Mouse (Mus musculus) midbrain, embryonic 11.5 days (tissue): ENCODE results near the gene Ptges2. TPM values are rescaled to one million over a fixed set of nuclear protein-coding genes. Genes with fewer than 3 reads are reported as not detected.
A peak's percentile ranks its signal among the peaks of the same experiment; 100 is the strongest.

Source experiments
- ATAC-seq: fragments of 200-750 bp; cut with Nextera tagmentation; 2 replicates; pipeline ENCODE4 v1.8.0; 2017; ENCODE audit warnings: moderate TSS enrichment, moderate library complexity; ENCODE audit not compliant: low FRiP score
- DNase-seq: peaks from one replicate; pipeline ENCODE4 v3.0.0; 2015; ENCODE audit warnings: low spot score; ENCODE audit errors: missing footprints
- H3K27ac ChIP-seq: fragments of 300-500 bp; sonication (generic); 2 replicates; pipeline ENCODE4 v1.5.1; 2014; ENCODE audit warnings: low read depth, low read length
- H3K27me3 ChIP-seq: fragments of 300-500 bp; sonication (generic); 2 replicates; pipeline ENCODE4 v1.6.1; 2014; ENCODE audit warnings: mild to moderate bottlenecking, low read length, moderate library complexity, mixed read lengths; ENCODE audit not compliant: control insufficient read depth, insufficient read depth
- H3K36me3 ChIP-seq: fragments of 300-500 bp; sonication (generic); 2 replicates; pipeline ENCODE4 v1.6.1; 2014; ENCODE audit warnings: mild to moderate bottlenecking, low read length, moderate library complexity, mixed read lengths; ENCODE audit not compliant: control insufficient read depth, insufficient read depth
- H3K4me1 ChIP-seq: fragments of 300-500 bp; sonication (generic); 2 replicates; pipeline ENCODE4 v1.6.1; 2014; ENCODE audit warnings: low read length; ENCODE audit not compliant: control insufficient read depth, insufficient read depth
- H3K4me2 ChIP-seq: fragments of 300-500 bp; sonication (generic); 2 replicates; pipeline ENCODE4 v1.6.1; 2014; ENCODE audit warnings: mild to moderate bottlenecking, moderate library complexity
- H3K4me3 ChIP-seq: fragments of 300-500 bp; sonication (generic); 2 replicates; pipeline ENCODE4 v1.5.1; 2014; ENCODE audit warnings: low read depth, low read length
- H3K9ac ChIP-seq: fragments of 300-500 bp; sonication (generic); 2 replicates; pipeline ENCODE4 v1.6.1; 2014; ENCODE audit warnings: low read length
- H3K9me3 ChIP-seq: fragments of 300-500 bp; sonication (generic); 2 replicates; pipeline ENCODE4 v1.6.1; 2016; ENCODE audit warnings: low read length; ENCODE audit not compliant: control insufficient read depth
- WGBS: fragments of 180-500 bp; shearing (Covaris S2); extraction: QIAGEN DNeasy Blood & Tissue Kit; methylation state at CpG from one replicate; pipeline ENCODE4 v1.1.7; 2014; 5-methylcytosine and 5-hydroxymethylcytosine counted together
- polyA plus RNA-seq: library from polyadenylated mRNA; unstranded; fragments of >200 nt; fragmentation: Nextera tagmentation; extraction: Ambion mirVana; gene quantifications from 2 replicates; pipeline ENCODE4 v1.2.1, GENCODE M21; 2014

The Ptges2 gene
- polyA plus RNA-seq, 1 experiment from 2014 or later: 24.7 TPM

GRCm38 (mm10) chr2:32404663-32405062 is 9.0 kb downstream of the Ptges2 start:
- Histone ChIP-seq H3K36me3 (no peaks in the 10 kb centered on the region), H3K27ac (no peak overlapping the region), H3K4me1 (no peaks in the 10 kb centered on the region), H3K4me3 (no peak overlapping the region), H3K27me3 (no peaks in the 10 kb centered on the region), H3K9ac (no peak overlapping the region), H3K9me3 (no peaks in the 10 kb centered on the region), H3K4me2 (no peak overlapping the region)
- peak; percentile 99 for DNase-seq
- 0 out of 2 replicates have a peak, but pooled peaks have one; percentile 24 for ATAC-seq
- 35% methylated on average over 2 of the region's 2 CpGs for WGBS

- no peak for DNase-seq
- Histone ChIP-seq H3K27me3 (no peaks in the 10 kb centered on the region), H3K9me3 (no peaks in the 10 kb centered on the region), H3K9ac (no peak overlapping the region), H3K27ac (no peak overlapping the region), H3K4me3 (no peak overlapping the region), H3K4me2 (no peak overlapping the region), H3K36me3 (no peaks in the 10 kb centered on the region), H3K4me1 (no peaks in the 10 kb centered on the region)
- WGBS: 90% methylated on average over 7 of the region's 7 CpGs
- no peak for ATAC-seq
Measured at GRCm38 (mm10) chr2:32407144-32407824, 11.6 kb downstream of the Ptges2 start.

GRCm38 (mm10) chr2:32408429-32409424 is 13.0 kb downstream of the Ptges2 start:
- Histone ChIP-seq H3K27ac (no peak overlapping the region), H3K4me1 (no peaks in the 10 kb centered on the region), H3K9ac (no peak overlapping the region), H3K27me3 (no peaks in the 10 kb centered on the region), H3K36me3 (no peaks in the 10 kb centered on the region), H3K9me3 (no peaks in the 10 kb centered on the region), H3K4me3 (no peak overlapping the region), H3K4me2 (no peak overlapping the region)
- 71% methylated on average over 25 of the region's 25 CpGs for WGBS
- DNase-seq: no peak
- no peak for ATAC-seq

DNA sequence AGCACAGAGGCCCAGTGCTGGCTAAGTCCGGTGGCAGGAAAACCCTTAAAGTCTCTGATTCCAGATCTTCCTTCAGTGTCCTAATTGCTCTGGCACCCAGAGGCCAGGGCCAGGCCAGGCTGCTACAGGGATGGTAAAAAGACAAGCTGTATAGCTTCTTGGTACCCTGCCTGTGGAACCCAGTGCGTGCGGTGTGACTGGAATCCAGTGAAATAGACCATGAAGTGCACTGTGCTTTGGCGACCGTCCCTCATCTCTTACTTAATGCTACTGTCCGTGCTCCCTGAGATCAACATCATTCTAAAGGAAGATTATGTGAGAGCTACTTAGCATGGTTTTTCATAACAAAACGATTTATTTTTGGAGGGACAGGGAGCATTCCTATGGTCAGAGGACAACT is 15.7 kb downstream of the Ptges2 start:
- WGBS: 95% methylated on average over 7 of the region's 7 CpGs
- no peak for ATAC-seq
- H3K9me3 ChIP-seq: no peaks in the 10 kb centered on the region
- H3K4me1 ChIP-seq: no peaks in the 10 kb centered on the region
- peaks cover 17% of the 10 kb centered on the region for H3K36me3 ChIP-seq
- H3K27me3 ChIP-seq: no peaks in the 10 kb centered on the region
- no peak overlapping the region for H3K27ac ChIP-seq
- peak; percentile 35 for DNase-seq
- no peak overlapping the region for H3K9ac ChIP-seq
- H3K4me2 ChIP-seq: no peak overlapping the region
- H3K4me3 ChIP-seq: no peak overlapping the region

GRCm38 (mm10) chr2:32412742-32413531 is 17.2 kb downstream of the Ptges2 start:
- Histone ChIP-seq H3K9ac (no peak overlapping the region), H3K4me1 (no peaks in the 10 kb centered on the region), H3K27ac (no peak overlapping the region), H3K27me3 (no peaks in the 10 kb centered on the region), H3K4me3 (no peak overlapping the region), H3K36me3 (peaks cover 24% of the 10 kb centered on the region), H3K9me3 (no peaks in the 10 kb centered on the region), H3K4me2 (no peak overlapping the region)
- WGBS: 91% methylated on average over 6 of the region's 6 CpGs
- DNase-seq: peak; percentile 76
- no peak for ATAC-seq

DNA sequence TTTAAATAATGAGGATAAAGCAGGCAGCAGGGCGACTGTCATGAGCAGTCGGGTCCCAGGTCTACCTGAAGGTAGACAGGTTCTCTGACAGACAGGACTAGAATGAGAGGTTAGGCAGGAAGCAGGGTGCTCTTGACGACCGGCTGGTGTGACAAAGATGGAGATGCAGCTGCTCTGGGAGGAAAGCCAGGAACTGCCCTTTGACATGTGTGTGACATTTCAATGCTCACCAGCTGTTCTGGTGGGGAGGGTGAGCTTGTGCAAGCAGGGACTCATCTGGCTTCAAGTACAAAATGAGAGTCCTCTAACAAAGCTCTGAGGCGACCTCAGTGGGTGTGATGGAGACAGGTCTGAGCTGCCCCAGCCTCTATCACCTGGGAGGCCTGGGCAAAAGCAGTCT is 18.2 kb downstream of the Ptges2 start:
- peaks cover 30% of the 10 kb centered on the region for H3K36me3 ChIP-seq
- ATAC-seq (no peak), DNase-seq (no peak)
- H3K4me3 ChIP-seq: no peak overlapping the region
- no peak overlapping the region for H3K4me2 ChIP-seq
- H3K4me1 ChIP-seq: no peaks in the 10 kb centered on the region
- no peak overlapping the region for H3K27ac ChIP-seq
- WGBS: 69% methylated on average over 5 of the region's 5 CpGs
- no peaks in the 10 kb centered on the region for H3K9me3 ChIP-seq
- H3K9ac ChIP-seq: no peak overlapping the region
- no peaks in the 10 kb centered on the region for H3K27me3 ChIP-seq

DNA sequence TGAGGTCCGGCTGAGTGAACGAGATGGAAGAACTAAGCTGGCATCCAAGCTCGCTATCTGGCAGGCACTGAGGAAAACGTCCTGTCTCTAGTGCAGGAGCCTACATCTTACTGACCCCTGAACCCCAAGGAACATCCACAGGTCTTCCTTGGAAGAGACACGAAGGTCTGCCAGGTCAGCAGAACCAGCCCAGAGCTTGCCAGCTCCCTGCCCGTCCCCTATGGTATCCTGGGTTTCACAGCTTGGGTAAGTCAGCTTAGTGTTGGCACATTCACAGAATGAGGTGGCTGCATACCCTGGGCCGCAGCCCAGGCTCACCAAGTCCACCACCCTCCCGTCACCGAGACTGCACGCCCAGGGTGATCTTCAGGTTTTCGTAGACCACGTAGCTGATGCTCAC is 20.1 kb downstream of the Ptges2 start:
- DNase-seq (no peak), ATAC-seq (no peak)
- no peak overlapping the region for H3K4me3 ChIP-seq
- no peak overlapping the region for H3K9ac ChIP-seq
- no peaks in the 10 kb centered on the region for H3K27me3 ChIP-seq
- no peaks in the 10 kb centered on the region for H3K4me1 ChIP-seq
- 93% methylated on average over 12 of the region's 12 CpGs for WGBS
- no peak overlapping the region for H3K4me2 ChIP-seq
- H3K36me3 ChIP-seq: peaks cover 31% of the 10 kb centered on the region
- H3K9me3 ChIP-seq: no peaks in the 10 kb centered on the region
- H3K27ac ChIP-seq: no peak overlapping the region

DNA sequence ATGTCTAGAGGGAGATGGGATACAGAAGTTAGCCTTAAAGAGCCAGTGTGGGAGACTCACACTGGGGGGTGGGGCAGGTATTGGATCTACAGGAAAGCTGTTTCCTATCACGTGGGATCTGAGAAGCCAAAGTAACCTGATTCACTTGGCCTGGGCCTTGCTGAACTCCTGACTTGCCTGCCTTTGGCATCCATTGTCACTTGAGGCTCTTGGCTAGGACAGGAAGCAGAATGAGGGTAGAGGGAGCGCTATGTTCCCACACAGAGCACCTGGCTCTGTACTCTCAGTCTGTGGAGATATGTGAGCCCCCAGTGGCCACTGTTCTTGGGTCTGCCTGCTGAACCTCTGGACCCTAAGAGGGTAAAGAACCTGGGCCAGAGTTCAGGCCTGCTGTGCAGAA is 20.9 kb downstream of the Ptges2 start:
- Histone ChIP-seq H3K4me1 (no peaks in the 10 kb centered on the region), H3K27me3 (no peaks in the 10 kb centered on the region), H3K4me3 (no peak overlapping the region), H3K36me3 (peaks cover 36% of the 10 kb centered on the region), H3K4me2 (no peak overlapping the region), H3K9ac (no peak overlapping the region), H3K9me3 (no peaks in the 10 kb centered on the region), H3K27ac (no peak overlapping the region)
- DNase-seq: peak; percentile 76
- ATAC-seq: no peak
- WGBS: 85% methylated on average over 2 of the region's 2 CpGs
